Mouse (Mus musculus) left cerebral cortex, postnatal 14 days (tissue): ENCODE results near the gene Nrl. TPM values are rescaled to one million over a fixed set of nuclear protein-coding genes. Genes with fewer than 3 reads are reported as not detected.

Experiments
- DNase-seq, 2 experiments: peaks; one replicate each; pipeline ENCODE4 v3.0.0; 2021 to 2022; ENCODE audit warnings: low spot score in 2 of 2, mixed read lengths in 1 of 2
- intact Hi-C: fragments of 180-260 bp; cut with DNase I; formaldehyde crosslinking; loops from one replicate; pipeline ENCODE4 v1.15.1; 2025
- total RNA-seq, 2 experiments: library from RNA; stranded (reverse); gene quantifications; 2 replicates each; pipeline ENCODE4 v1.2.3; 2021

The Nrl gene
- total RNA-seq, 2 experiments from 2014 or later = 0.33 to 0.61 TPM

DNA sequence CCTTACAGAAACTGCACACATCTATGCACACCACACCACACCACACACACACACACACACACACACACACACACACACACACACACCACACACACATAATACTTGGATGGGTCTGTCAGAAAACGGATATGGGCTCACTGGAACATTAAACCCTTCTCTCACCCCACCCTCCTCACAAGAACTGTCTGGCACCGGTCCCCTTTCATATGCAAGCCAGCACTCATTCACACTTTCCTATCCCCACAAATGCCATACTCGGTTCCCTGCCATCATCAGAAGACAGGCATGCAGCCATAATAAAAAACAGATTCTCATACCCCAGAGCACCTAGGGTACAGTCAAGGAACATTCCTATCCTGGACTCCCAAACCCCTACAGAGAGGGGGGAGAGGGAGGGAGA lies 32.7 kb downstream of the Nrl start:
- intact Hi-C loops = no loop called here
- DNase-seq = peak in 1 of 2 experiments; percentile 67

- DNase-seq = peak; percentile 52 to 56
- intact Hi-C loops = no loop called here
Observed at GRCm38 (mm10) chr14:55491291-55491833, 33.4 kb downstream of the Nrl start.

- DNase-seq = peak; percentile 86 to 88
- intact Hi-C loops = no loop called here
Observed at GRCm38 (mm10) chr14:55490361-55491201, 34.2 kb downstream of the Nrl start, which contains the start of gene Carmil3. Gene Carmil3, plus strand, starts transcription at chr14:55490651.

DNA sequence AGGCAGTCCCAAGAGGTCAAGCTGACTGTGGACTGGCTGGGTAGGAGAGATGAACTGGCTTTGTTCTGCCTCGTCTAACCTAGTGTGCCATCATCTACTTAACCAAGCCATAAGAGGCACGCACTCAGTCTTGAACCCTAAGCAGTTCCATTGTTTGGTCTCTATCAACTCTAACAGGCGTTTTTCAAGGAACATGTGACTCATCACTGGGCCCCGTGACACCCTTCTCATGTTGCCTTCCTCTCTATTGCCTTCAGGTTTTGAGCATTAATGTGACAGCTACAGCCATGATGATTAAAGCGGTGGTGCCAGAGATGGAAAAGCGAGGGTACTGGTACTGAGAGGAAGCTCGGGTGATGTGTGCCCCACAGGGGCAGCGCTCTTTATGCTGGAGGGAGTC lies 37.9 kb downstream of the Nrl start:
- DNase-seq = no peak
- intact Hi-C loops = no loop called here

DNA sequence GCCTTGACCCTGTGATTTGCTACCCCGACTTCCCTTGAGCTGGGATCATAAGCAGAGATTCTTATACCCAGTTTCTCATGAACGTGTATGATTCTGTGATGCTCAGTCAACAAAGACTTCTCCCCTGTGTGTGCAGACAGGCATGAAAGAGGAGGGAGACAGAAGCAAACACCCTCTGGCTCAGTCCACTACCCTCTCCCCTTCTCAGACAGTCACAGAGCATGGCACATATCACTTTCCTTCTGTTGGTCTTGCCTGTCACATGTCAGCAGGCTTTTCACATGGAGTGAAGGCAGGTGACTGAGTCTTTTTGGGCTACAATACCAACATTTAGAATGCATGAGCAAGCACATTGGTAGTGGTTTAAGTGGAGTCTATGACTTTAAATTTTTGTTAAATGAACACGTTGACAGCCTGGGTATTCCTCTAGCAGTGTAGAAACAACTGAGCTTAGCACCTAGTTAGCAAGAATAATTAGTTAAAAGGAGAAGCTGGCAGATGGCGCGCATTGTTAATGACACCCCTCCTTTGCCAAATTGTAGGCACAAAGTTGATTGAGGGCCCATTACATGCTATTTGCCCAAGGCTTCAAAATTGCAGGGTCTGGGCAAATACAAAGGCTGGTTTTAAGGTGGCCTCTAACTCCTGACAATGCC lies 40.2 kb downstream of the Nrl start:
- no peak for DNase-seq
- intact Hi-C loops = no loop called here

DNA sequence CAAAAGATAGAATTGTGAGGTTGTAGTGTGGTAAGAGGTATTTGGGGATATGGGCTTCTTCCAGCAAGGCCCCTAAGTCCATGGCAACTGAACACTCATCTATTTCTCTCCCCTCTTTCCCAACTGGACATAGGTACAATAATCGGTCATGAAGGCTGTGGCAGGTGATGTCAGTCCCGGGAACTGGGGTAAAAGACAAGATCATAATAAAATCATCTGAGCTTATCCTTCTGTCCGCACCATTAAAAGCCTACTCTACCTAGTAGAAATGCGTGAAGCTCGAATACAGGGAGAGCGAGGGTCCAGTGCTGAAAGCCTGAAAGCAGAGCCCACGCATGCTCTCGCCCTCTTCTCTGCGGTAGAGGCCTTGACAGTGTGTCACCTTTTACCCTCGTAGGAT lies 45.2 kb downstream of the Nrl start:
- no peak for DNase-seq
- intact Hi-C loops = loop anchor here (10.0 kb wide), 1 partner anchor 205 kb away; no protein-coding TSS in a partner anchor

GRCm38 (mm10) chr14:55478651-55479599 lies 45.9 kb downstream of the Nrl start, which contains the start of gene Dhrs4:
Gene Dhrs4, plus strand, starts transcription at chr14:55478758.
- intact Hi-C loops = loop anchor here (10.0 kb wide), 1 partner anchor 204 kb away; no protein-coding TSS in a partner anchor
- peak; percentile 73 to 78 for DNase-seq

DNA sequence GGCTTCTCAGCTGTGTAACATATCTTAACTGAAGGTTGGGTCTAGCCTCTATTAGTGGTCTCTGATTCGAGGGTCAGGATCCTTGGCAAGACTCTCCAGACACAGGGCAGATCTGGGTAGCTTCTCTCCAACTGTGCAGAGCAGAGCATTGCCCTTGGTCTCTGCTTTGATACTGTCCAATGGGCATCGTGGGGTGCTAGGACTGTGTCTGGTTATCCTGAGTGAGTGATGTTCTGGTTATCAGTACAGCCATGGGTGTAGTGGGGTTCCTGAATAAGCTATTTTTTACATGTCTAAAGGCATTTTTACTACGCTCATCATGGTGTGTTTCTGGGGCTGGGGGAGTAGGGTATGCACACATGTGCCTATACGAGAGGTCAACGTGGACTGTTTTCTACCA lies 47.0 kb downstream of the Nrl start:
- intact Hi-C loops = loop anchor here (10.0 kb wide), 1 partner anchor 203 kb away; no protein-coding TSS in a partner anchor
- no peak for DNase-seq

- DNase-seq = no peak
- intact Hi-C loops = loop anchor here (10.0 kb wide), 1 partner anchor 203 kb away; no protein-coding TSS in a partner anchor
Observed at GRCm38 (mm10) chr14:55477421-55477820, 47.4 kb downstream of the Nrl start.

DNA sequence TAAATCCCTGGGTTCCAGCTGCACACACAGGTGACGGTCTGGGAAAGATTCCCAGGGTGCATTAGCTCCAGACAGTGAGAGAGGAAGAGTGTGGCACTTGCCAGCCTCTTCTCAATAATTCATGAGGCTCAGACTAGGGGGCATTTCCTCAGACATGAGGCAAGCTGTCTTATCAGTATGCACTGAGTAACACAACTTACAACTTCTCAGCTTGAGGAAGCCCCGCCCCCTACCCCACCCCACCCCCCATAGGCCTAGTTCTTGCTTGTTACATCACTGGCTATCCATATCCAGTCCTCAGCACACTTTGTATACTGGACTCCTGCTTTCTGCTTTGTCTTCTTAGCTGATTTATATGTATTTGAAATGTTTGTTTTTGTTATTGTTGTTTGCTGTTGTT lies 49.1 kb downstream of the Nrl start:
- intact Hi-C loops = loop anchor here (10.0 kb wide), 1 partner anchor 201 kb away; no protein-coding TSS in a partner anchor
- no peak for DNase-seq

DNA sequence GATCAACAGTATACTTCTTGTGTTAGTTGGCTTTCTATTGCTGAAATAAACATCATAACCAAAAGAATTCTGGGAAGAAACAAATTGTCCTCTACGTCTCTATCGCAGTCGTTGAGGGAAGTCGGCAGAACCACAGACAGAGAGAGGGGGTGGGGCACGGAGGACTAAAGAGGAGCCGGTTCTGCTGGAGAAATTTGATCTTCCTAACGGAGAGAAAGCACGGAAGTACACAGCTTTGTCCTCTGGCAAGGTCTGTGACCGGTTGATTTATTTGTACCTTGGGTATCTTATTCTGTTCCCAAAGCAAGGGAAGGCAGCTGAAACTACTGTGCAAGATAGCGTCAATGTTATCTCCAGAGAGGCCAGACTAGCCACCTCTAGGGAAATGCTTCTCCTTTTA lies 54.0 kb downstream of the Nrl start:
- DNase-seq = no peak

DNA sequence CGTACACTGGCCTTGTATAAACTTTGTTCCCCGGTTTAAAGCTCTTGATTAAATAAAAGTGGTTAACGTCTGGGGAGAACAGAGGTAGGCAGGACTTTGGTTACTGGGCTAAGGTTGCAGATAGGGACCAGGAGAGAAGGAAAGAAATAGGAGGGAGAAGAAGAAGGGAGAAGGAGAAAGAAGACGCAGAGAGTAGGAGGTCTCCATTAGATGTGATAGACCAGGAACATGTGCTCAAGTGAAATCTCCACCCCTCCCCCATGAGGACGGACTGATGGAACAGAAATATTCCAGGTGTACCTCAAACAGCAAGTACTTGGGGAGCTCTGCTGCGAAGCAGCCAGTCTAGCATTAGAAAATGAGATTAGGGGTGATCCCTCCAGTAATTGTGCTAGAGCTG lies 55.0 kb downstream of the Nrl start:
- intact Hi-C loops = loop anchor here (10.0 kb wide), 1 partner anchor 195 kb away; no protein-coding TSS in a partner anchor
- no peak for DNase-seq

More for the DNA sequence above, 54.0 kb downstream of the Nrl start:
- intact Hi-C loops = loop anchor here (10.0 kb wide), 1 partner anchor 196 kb away; no protein-coding TSS in a partner anchor

GRCm38 (mm10) chr14:55469041-55469440 lies 55.7 kb downstream of the Nrl start:
- intact Hi-C loops = no loop called here
- DNase-seq = no peak

Other genes starting within 250 kb of the Nrl start
- gene Dhrs4, start 46.2 kb downstream of the Nrl start, total RNA-seq = 10 to 100 TPM; 11.7 to 16.0 TPM
- 10 to 100 TPM; 53.5 to 70.2 TPM for gene Carmil3, start 34.3 kb downstream of the Nrl start, total RNA-seq
- gene Cpne6, start 14.5 kb downstream of the Nrl start, total RNA-seq = 100 to 1,000 TPM; 184 to 205 TPM
- gene Pck2, start 15.3 kb upstream of the Nrl start, total RNA-seq = 10 to 100 TPM; 18.6 to 19.5 TPM
- gene Dcaf11, start 35.0 kb upstream of the Nrl start, total RNA-seq = 10 to 100 TPM; 75.3 to 78.4 TPM
- gene A730061H03Rik, start 35.4 kb upstream of the Nrl start, total RNA-seq = not detected
- gene Fitm1, start 50.6 kb upstream of the Nrl start, total RNA-seq = not detected
- gene Psme1, start 53.1 kb upstream of the Nrl start, total RNA-seq = 10 to 100 TPM; 44.9 to 56.5 TPM
- gene Emc9, start 60.3 kb upstream of the Nrl start, total RNA-seq = 10 to 100 TPM; 38.7 to 45.5 TPM
- gene Psme2, start 66.1 kb upstream of the Nrl start, total RNA-seq = 10 to 100 TPM; 48.1 to 49.0 TPM
- gene Rnf31, start 66.7 kb upstream of the Nrl start, total RNA-seq = 10 to 100 TPM; 26.0 to 29.5 TPM
- 1 to 10 TPM; 8.0 to 8.4 TPM for gene Irf9, start 78.6 kb upstream of the Nrl start, total RNA-seq
- gene Rec8, start 93.1 kb upstream of the Nrl start, total RNA-seq = 1 to 10 TPM; 2.1 to 3.4 TPM
- gene Ipo4, start 111.0 kb upstream of the Nrl start, total RNA-seq = 100 to 1,000 TPM; 123 to 171 TPM
- gene Gm49378, start 112.9 kb upstream of the Nrl start, total RNA-seq = 1 to 10 TPM; 4.8 to 8.1 TPM
- 10 to 100 TPM; 42.1 to 42.2 TPM for gene Tm9sf1, start 118.8 kb upstream of the Nrl start, total RNA-seq
- gene Tssk4, start 125.2 kb upstream of the Nrl start, total RNA-seq = under 1 TPM; 0.74 to 0.92 TPM
- gene Mdp1, start 135.5 kb upstream of the Nrl start, total RNA-seq = 10 to 100 TPM; 37.8 to 42.6 TPM
- 10 to 100 TPM; 22.7 to 24.6 TPM for gene Gmpr2, start 147.0 kb upstream of the Nrl start, total RNA-seq
- gene Nedd8, start 147.1 kb upstream of the Nrl start, total RNA-seq = 100 to 1,000 TPM; 305 to 339 TPM
- gene Tinf2, start 156.8 kb upstream of the Nrl start, total RNA-seq = 10 to 100 TPM; 14.8 to 16.0 TPM
- under 1 TPM in 1 of 2 experiments, not detected in 1; 0.25 TPM for gene Tgm1, start 188.9 kb upstream of the Nrl start, total RNA-seq
- gene Rabggta, start 197.3 kb upstream of the Nrl start, total RNA-seq = 10 to 100 TPM; 44.2 to 45.4 TPM
- 100 to 1,000 TPM in 1 of 2 experiments, 10 to 100 TPM in 1; 99.8 to 104 TPM for gene Dhrs1, start 220.7 kb upstream of the Nrl start, total RNA-seq
- gene Nop9, start 220.7 kb upstream of the Nrl start, total RNA-seq = 10 to 100 TPM; 13.4 to 13.9 TPM
- under 1 TPM; 0.68 to 0.93 TPM for gene Cideb, start 233.5 kb upstream of the Nrl start, total RNA-seq
- under 1 TPM; 0.22 to 0.42 TPM for gene Ltb4r2, start 236.4 kb upstream of the Nrl start, total RNA-seq
- gene Ltb4r1, start 241.0 kb upstream of the Nrl start, total RNA-seq = under 1 TPM; 0.24 to 0.40 TPM